Mouse (Mus musculus): ENCODE measurements at regions not wholly inside any gene's neighbourhood (a gene's known extent, or its start where the extent isn't known, plus 50 kb on each side); places are given as distances from the start of the nearest gene placed in this dataset.

- no peak for DNase-seq (ENCODE audit: low read depth, low spot score)
These were observed 363.0 kb upstream of the Intu start for GRCm38 (mm10) chr3:40167970-40168626.

- DNase-seq (ENCODE audit: low read depth, low spot score), result no peak
These were observed 361.5 kb upstream of the Intu start for GRCm38 (mm10) chr3:40169590-40169989.

DNA sequence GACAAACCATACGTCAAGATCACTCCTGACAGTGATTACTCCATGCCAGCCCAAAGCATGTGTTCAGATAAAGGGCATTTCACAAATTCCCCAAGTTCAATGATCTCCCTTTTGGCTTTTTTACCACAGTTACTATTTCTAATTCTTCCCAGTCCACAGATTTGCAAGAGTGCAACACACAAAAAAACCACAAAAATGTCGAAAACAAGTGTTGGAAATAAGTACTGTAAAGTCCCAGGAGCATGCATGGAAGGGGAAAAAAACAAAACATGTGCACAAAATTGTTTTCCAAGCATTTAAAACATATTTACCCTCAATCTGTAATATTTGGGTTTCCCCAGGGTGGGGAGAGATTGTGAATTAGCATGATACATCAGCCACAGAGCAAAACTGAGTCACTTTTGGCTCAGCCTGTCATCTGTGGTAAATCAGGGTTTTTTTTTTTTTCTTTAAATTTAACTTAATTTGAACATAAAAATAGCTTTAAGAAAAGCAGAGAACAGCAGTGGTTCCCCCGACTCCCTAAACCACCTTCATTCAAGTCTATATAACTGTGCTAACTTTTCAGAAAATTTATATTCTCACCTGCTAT, 351.3 kb upstream of the Intu start:
- DNase-seq (ENCODE audit: low read depth, low spot score), result no peak

DNA sequence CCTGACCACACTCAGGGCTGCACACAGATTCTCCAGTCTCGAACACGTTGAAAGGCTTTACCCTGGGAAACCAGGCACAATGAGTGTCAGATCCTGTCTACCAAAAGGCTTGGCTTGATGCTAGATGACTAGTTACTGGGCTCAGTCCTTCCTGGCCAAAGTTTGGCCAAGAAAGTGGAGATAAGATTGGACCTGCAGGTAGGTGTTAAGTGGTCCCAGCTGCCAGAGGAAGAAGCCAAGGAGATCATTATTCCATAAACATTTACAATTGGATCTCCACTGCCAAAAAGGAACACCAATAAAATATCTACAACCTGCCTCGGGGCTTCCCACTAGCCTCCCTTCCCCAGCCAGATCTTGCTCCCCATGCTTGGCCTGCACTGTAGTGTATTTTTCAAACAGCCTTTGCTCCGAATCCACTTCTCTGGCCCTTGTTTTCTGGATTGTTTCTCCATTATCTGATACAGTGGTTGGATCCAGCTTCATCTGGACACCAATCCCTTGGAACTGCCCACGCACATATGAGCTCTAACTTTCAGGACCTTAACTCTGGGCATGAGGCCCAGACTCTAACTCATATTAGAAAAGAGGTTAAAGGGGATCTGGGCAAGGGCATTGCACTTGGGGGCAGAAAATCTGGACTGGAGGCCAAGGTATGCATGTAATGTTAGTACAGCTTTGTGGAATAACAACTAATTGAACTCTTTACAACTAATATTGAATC, 345.3 kb upstream of the Intu start:
- DNase-seq (ENCODE audit: low read depth, low spot score), result no peak

- DNase-seq (ENCODE audit: low read depth, low spot score), result no peak
These were observed 341.6 kb upstream of the Intu start for GRCm38 (mm10) chr3:40189529-40189928.

DNA sequence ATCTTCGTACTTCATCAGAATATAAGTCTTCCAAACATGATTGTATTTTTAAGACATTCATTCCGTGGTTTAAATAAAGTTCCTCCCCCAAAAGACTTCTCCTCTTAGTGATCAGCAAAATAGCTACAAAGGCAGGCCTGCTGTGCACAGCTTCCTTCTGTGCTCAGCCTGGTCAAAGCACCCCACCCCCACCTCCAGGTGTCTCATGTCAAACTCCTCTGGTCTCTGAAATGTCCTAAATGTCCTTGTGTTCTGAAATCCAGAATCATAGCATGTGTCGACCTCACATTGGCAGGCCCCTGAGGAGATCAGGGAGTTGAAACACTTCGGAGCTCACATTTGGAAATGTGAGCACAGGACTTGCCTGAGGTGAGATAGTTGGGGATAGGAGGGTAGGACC, 341.1 kb upstream of the Intu start:
- no peak for DNase-seq (ENCODE audit: low read depth, low spot score)

GRCm38 (mm10) chr3:40200174-40200573, 330.9 kb upstream of the Intu start:
- DNase-seq (ENCODE audit: low read depth, low spot score), result no peak

DNA sequence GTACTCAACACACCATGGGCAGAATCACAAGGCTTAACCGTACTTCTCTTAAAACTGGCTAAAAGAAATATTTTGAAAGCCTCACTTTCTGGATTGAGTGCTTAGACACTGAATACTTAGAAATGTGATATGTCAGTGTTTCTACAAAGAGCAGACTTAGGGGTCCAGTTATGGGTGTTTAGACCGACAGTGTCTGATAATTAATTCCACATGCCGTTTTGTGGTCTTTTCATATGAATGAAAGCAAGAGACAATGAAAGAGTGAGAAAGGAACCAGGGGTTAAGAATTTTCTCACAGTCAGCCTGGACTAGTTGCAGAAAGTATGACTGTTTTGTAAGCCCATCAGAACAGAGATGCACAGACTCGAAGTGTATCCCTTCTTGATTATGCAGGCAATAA, 324.8 kb upstream of the Intu start:
- DNase-seq (ENCODE audit: low read depth, low spot score), result no peak

- DNase-seq (ENCODE audit: low read depth, low spot score), result no peak
These were observed 319.3 kb upstream of the Intu start for GRCm38 (mm10) chr3:40211793-40212192.

DNA sequence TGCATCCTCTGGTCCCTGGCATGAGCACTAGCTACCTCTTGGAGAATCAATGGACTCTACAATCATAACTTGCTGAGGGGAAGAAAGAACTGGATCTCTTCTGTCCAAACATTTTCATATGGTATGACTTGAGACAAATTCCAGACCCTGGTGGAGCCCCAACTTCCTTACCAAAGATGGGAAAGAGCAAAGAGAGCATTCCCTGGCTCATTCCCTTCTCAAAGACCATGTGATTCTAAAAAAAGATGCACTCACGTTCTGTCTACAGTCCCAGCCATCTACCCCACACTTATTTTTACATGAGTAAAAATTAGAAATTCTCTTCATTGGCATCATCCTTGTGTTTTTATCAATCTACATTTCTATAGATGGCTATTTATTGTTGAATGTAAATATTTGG, 304.3 kb upstream of the Intu start:
- no peak for DNase-seq (ENCODE audit: low read depth, low spot score)

DNA sequence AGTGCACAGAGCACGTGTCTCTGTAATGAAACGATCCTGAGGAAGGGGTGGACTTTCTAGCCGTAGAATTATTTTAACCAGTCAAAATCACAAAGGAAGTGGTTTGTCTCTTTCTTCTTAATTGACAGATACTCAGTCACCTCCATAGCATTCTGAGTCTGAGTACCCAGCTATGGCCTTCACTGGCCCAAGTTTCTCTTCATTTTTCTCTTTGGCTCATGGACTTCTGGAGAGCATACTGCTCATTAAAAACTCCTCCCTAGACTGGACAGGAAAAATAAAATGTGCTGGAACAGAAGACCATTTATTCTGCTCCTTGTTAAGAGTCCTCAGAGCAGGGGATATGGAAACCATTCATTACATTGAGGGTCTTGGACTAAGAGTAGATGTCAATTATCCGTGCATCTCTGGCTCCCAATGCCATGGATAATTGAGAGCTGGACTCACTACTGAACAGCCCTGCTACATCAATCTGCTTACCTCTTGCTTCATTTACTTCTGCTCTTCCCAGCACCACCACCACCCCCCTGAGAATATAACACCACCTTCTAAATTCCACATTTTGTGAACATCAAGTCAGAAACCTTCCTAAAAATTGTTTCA, 287.5 kb upstream of the Intu start:
- DNase-seq (ENCODE audit: low read depth, low spot score), result no peak

DNA sequence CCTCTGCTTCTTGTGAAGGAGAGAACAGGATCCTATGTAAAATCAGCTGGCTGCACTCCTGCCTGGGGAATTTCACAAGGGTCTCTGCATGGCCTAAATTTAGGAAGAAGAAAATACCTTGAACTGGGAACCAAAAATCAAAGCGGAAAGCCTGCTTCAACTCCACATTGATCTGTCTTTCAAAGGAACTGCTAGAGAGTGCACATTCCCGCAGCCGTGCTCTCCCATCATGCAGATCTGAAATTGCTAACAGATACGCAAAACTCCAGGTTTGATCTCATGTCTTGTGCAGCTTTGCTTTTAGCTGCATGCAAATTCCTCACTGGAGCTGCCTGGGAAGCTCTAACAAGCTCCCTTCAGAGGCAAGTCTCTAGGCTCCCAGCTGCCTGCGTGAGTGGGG, 276.7 kb upstream of the Intu start:
- no peak for DNase-seq (ENCODE audit: low read depth, low spot score)

DNA sequence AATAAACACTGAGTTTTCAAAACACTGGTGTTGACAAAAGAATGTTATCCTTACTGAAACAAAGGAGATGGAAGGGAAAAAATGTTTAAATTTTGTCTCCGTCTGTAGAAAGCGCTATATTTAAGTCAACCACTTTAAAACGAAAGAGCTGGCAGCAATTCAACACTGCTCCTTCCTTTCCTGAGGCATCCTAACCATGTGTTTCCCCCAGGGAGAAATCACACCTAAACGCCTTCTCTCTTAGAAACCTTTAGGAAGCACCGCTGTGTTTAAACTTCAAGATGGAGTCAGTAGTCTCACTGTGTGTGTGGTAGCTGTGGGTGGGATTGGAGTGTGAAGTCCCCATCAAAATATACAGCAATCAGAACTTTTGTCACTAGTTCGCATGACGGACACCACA, 268.6 kb upstream of the Intu start:
- no peak for DNase-seq (ENCODE audit: low read depth, low spot score)

- DNase-seq (ENCODE audit: low read depth, low spot score), result no peak
These were observed 263.6 kb upstream of the Intu start for GRCm38 (mm10) chr3:40267514-40267913.

- DNase-seq (ENCODE audit: low read depth, low spot score), result no peak
These were observed 248.2 kb upstream of the Intu start for GRCm38 (mm10) chr3:40282926-40283325.

GRCm38 (mm10) chr3:40286959-40287710, 244.0 kb upstream of the Intu start:
- DNase-seq (ENCODE audit: low read depth, low spot score), result no peak

DNA sequence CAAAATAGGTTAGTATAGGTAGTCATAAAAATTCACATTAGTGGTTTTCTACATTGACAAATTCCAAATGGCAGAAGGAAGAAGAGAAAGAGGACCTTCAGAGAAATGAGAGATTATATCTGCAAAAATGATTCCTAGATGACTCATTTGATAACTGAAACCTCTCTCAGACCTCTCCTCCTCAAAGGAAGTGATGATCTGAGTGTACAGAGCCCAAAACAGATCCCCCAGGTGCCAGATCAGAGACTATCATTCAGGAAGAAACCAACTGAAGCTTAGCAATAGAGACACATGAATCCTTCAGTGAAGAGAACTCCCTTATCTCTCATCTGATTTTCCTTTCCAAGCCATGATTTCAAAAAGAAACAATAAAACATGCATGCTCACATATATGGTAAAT, 234.0 kb upstream of the Intu start:
- no peak for DNase-seq (ENCODE audit: low read depth, low spot score)

DNA sequence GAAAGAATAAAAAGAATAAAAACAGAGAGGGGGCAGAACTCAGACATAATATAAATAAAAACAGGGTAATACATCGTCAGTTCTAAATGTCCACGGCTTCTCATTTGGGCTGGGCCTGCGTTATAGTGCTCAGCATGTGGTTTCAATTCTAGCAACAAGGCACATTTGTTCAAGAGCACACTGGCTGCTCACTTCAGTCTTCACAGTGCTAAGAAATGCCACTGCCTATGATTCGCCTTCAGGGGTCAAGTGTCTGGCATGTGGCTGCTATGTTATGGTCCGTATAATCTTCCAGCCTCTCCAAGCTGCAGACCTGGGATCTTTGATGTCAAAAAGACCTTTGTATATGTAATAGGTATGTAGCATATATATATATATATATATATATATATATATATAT, 210.8 kb upstream of the Intu start:
- no peak for DNase-seq (ENCODE audit: low read depth, low spot score)

DNA sequence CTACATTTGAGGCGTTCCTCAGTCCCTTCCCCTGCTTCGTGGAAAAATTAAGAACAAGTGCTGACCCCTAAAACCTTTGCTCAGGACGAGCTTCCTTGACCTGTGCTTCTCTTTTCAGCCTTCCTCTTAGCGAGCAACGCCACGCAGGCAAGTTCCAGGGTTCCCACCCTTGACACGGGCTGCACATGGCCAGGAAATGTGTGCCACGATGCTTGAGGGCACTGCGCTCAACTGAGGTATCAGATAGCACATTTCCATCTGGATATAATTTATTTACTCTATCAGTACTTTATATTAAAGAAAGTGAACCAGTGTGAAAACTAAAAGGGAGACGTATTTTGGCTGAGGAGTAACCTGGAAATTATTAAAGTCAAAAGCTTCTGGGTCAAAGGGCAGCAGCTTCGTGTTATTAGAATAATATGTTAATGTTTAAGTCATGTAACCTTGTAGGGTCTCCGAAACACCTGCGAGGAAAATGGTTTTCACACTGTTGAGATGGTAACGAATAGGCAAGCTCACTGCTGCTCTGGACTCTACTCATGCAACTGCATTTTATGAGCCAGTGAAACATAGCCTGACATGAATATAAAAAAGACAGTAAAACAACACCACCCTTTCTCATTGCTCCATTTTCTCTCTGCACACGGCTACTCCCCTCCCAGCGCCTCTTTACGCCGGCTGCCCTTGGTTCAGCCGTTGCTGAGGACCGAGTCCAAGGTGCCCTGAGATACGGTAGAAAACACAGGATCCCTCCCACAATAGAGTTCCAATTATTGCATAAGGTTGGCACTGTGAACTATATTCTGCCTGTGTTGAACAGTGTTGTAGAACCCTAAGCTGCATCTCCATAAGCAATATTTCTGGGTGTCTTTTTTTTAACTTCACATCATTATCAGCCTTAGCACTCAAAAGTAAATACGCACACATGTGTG, 204.9 kb upstream of the Intu start:
- no peak for DNase-seq (ENCODE audit: low read depth, low spot score)

DNA sequence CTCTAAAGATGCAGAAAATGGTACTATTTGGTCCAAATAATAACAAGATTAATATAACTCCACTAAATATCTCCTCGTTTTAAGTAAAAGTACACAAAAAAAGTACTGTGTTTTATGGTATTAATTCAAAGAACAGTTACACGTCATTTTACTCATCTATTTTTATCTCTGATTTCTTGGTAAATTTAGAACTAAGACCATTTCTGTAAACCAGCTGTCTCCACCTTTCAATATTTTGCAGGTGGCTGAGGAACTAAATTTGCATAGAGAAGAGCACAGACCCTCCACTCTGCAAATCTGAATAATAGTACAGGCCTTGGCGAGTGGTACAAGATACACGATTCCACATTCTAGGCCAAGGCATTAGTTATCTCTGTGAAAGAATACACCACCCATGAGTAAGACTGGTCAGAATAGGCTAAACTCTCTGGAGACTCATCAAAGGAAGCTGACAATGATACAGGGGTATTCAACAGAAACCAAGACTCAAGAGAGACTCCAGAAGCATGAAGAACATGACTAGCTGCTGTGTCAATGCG, 191.5 kb upstream of the Intu start:
- no peak for DNase-seq (ENCODE audit: low read depth, low spot score)

- DNase-seq (ENCODE audit: low read depth, low spot score), result no peak
These were observed 176.0 kb upstream of the Intu start for GRCm38 (mm10) chr3:40355103-40355502.
